Mouse (Mus musculus): Measurements from ENCODE around the gene Hs6st3.

DNA sequence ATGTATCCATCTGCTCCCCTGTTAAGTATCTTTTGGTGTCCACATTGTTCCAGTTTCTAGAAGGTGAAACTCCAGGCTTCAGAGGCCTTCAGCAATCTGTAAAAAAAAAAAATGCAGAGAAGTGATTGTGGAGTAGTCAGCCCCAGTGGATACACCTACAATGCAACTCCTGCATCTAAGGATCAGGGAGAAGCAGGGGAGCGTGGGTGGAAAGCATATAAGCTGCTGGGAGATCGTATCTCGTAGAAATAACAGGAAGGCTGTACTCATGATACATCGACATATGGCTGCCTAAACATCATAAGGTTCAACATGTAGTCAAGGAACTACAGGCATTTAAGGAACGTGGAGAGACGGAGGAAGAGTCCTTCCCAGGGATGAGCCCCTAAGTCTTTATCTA is 109.0 kb downstream of the Hs6st3 start:
- TF ChIP-seq CTCF (IDR thresholded peaks at IDR 0.05; ENCODE audit: borderline replicate concordance, insufficient read depth, low read depth, low read length) (no peak), POLR2A (IDR thresholded peaks at IDR 0.05; ENCODE audit: borderline replicate concordance, insufficient read depth, low read length) (no peak)
